Mouse (Mus musculus): ENCODE data around the gene Zbtb21. TPM values are rescaled to one million over a fixed set of nuclear protein-coding genes. Genes with fewer than 3 reads are reported as not detected.
"Not testable (repeated sequence)": the region's sequence is repeated elsewhere in the genome, so short reads cannot be mapped to it uniquely, and the experiment has no call there.

Gene Zbtb21
- 10 to 100 TPM; 28.3 to 48.0 (median 36.4) TPM for total RNA-seq (2022)

DNA sequence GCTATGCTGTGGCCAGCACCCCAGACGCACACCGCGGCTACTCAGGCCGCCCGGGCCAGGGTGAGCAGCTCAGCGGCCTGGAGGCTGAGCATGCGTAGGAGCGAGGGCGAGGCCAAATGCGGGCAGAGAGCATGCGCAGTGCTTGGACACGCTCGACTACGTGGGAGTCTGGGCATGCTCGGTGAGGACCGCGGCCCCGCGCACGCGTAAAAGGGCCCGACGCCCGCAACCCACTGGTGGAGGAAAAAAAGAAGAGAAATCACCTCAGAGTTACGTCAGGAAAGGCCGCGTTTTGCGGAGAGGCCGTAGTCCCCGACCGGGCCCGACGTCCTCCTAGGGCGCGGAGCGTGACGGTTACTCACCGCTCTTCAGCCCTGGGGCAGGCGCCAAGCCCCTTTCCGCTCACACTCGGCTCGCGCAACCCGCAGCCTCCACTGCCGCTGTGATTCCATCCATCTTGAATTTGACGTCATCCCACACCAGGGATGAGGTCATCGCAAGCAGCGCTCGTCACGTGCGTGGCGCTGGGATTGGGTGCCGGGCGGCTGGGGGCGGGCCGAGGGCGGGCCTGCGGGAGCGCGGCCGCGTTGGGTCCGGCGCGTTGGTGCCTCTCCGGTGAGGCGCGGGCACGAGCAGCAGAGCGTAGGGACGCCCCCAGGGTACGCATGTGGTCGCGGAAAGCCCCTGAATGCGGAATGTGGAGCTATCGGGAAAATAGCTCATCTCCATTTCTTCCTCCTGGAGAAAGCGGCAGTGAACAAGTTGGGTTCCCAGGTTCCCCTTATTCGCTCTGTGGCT, at the start of gene Zbtb21, which contains the start of gene C2cd2:
Gene Zbtb21 (minus strand): TSS at position 472 of the 798 bp plus-strand sequence.
Gene C2cd2 (minus strand): TSS at position 448 of the 798 bp plus-strand sequence.
- DNase-seq, result peak; percentile 97

DNA sequence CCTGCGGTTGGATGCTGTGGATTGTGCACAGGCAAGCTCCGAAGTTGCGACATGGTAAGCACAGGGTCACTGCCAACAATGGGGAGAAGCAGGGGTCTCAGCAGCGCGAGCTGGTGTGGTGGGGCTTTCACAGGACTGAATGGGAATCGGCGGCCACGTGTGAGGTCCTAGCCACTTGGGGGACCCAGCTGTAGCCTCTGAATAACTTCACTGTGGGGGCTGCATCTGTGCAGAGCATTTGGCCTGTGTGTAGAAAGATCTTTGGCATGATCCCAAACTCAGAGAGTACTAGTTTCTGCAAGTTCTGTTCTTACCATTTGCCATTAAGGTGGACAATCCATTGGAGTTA, 34.9 kb upstream of the Zbtb21 start:
- not testable (repeated sequence) for DNase-seq

GRCm38 (mm10) chr16:97996616-97997382, 34.4 kb upstream of the Zbtb21 start, which contains the start of gene B230307C23Rik:
TSS of gene B230307C23Rik (plus strand) at chr16:97997315.
- peak; percentile 88 for DNase-seq

- peak; percentile 81 for DNase-seq
Observed at GRCm38 (mm10) chr16:97995849-97996615, 33.6 kb upstream of the Zbtb21 start.

DNA sequence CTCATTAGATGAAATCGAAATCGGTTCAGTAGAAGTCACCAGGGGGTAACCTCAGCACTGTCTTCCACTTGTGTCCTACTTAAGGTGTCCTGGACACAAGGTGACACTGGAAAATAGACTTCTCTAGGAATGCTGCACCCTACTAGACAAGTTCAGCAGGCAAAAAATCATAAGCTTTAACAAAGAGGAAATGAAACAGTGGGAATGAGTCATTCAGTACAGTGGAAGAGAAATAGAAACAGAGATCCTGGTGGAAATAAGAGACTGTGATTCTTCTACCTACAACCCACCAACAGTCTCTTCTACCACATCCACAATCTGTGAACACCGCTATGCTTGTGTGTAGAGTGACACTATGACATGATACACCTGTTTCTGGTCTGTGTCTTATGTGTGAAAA, 30.1 kb upstream of the Zbtb21 start:
- DNase-seq, result not testable (repeated sequence)

DNA sequence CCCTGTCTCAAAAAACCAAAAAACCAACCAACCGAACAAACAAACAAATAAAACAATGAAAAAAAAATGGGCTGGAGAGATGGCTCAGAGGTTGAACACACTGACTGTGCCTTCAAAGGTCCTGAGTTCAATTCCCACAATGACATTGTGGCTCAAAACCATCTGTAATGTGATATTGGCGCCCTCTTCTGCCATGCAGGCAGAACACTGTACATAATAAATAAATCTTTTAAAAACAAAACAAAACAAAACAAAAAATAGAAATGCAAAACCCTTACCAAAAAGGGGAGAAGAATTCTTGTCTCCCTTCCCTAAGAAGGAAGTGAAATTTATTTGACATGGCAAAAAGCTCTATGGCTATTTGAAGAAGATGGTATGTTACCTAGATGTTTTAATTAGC, 29.1 kb upstream of the Zbtb21 start:
- DNase-seq, result no peak

GRCm38 (mm10) chr16:97984589-97984988, 22.2 kb upstream of the Zbtb21 start:
- no peak for DNase-seq

- no peak for DNase-seq
Observed at GRCm38 (mm10) chr16:97981362-97981761, 18.9 kb upstream of the Zbtb21 start.

GRCm38 (mm10) chr16:97977722-97978121, 15.3 kb upstream of the Zbtb21 start:
- DNase-seq, result no peak

- no peak for DNase-seq
Observed at GRCm38 (mm10) chr16:97977277-97977676, 14.9 kb upstream of the Zbtb21 start.

GRCm38 (mm10) chr16:97963956-97964540, 1.6 kb upstream of the Zbtb21 start:
- DNase-seq, result no peak

DNA sequence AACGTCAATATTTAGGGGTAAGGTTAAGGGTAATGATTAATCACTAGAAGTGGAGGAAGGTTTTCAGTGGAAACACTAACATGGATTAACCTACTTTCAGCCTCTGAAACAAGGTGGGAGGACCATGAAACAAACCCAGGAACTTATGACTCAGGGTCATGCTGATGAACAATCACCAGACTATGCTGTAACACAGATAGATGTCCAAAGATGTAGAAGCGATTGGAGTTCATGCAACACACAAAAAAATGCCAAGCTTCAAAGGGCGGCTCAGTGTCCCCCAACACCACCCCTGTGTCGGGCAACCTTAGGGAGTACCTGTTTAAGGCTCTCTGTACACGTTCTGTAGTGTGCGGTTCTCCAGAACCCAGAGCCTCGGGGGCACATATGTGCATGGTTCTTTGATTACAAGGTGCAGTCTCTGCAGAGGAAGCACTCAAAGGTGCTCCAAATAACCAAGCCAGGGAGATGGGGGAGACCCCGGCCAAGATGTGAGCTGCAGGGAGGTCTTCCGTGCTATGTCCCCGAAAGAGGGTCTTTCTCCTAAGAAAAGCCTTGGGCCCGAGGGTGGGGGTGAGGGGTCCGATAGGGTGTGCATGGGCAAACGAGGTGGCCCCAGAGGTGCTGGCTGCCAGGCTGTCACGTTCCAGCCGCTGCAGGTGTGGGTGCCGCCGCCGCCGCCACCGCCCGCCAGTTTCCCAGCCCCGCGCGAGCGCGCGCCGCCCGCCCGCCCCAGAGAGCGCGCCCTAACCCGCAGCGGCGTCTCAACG, 856 bp downstream of the Zbtb21 start:
- peak; percentile 31 for DNase-seq

DNA sequence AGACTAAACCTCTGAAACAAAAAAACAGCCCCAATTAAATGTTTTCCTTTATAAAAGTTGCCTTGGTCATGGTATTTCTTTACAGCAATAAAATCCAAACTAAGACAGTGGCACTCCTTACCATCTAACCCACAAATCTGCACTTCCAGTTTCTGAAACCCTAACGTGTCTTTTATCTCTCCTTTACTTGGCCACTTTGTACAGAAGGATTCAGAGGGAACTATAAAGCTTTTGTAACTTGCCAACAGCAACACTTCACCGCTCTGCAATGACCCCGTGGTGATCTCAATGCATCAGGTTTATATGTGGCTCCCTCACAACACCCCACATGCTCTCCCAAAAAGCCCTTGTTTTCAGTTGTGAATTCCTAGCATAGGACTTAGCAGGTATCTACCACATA, 2.1 kb downstream of the Zbtb21 start:
- no peak for DNase-seq

GRCm38 (mm10) chr16:97958401-97958973, 3.9 kb downstream of the Zbtb21 start:
- no peak for DNase-seq

DNA sequence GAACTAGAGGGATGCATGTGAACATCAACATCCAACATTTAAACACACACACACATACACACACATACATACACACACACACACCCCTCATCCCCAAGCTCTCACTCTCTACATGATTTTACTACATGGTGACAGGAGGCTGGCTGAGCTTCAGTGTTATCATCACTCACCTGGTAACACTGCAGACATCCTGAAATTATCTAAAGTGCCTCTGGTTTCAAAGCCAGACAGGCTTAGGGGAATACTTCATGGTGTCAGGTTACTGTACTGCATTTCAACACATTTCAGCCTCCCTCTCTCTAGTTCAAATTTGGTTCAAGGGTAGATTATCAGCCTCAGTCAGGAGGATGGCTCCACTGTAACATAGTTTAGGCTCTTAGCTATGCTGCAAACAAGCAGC, 4.8 kb downstream of the Zbtb21 start:
- no peak for DNase-seq

GRCm38 (mm10) chr16:97956011-97956410, 6.4 kb downstream of the Zbtb21 start:
- no peak for DNase-seq

- DNase-seq, result no peak
Observed at GRCm38 (mm10) chr16:97953300-97953699, 9.1 kb downstream of the Zbtb21 start.

GRCm38 (mm10) chr16:97952801-97953200, 9.6 kb downstream of the Zbtb21 start:
- DNase-seq, result no peak

GRCm38 (mm10) chr16:97952371-97952770, 10.1 kb downstream of the Zbtb21 start:
- no peak for DNase-seq

GRCm38 (mm10) chr16:97950061-97950460, 12.4 kb downstream of the Zbtb21 start:
- DNase-seq, result no peak

- no peak for DNase-seq
Observed at GRCm38 (mm10) chr16:97948836-97949235, 13.6 kb downstream of the Zbtb21 start.
